Mouse (Mus musculus) MEL (cell line): ENCODE results near the gene Card11.

Source experiments
- CHD2 ChIP-seq: IDR thresholded peaks from 2 replicates; pipeline ENCODE4 v1.6.1; 2011; ENCODE audit warnings: low read length, improper control_type of control experiment
- EP300 ChIP-seq, 2 experiments: IDR thresholded peaks; 2 replicates each; pipeline ENCODE4 v1.6.1; 2011; ENCODE audit warnings: improper control_type of control experiment in 2 of 2, low read length in 2 of 2, low read depth in 1 of 2, mild to moderate bottlenecking in 1 of 2
- JUND ChIP-seq: IDR thresholded peaks from 2 replicates; pipeline ENCODE4 v1.6.1; 2011; ENCODE audit warnings: low read depth, mild to moderate bottlenecking, improper control_type of control experiment, low read length

DNA sequence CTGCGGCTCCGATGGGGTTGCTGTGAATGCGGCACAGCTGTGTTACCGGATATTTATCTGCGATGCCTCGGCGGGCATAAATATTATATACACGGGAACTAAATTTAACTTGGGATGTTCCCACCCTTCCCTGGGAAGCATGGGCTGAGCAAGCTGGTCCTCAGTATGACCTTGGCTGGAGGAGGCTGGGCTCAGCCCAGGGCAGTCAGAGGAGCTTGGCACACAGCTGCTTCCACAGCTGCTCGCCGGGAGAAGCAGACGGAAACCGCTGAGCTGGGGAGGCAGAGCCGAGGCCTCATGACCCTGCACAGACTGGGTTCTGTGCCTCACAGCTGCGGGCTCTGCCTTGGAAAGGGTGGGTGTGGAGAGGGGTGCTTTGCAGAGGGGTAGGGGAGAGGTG lies 110.3 kb downstream of the Card11 start:
- no peak for TF ChIP-seq EP300 (IDR thresholded peaks at IDR 0.05; ENCODE audit: low read depth in 1 of 2, low read length in 2 of 2)
- no peak for TF ChIP-seq CHD2
- no peak for TF ChIP-seq JUND
